Mouse (Mus musculus) gastrocnemius, postnatal 14 days (tissue): ENCODE measurements around the gene Bcas1. TPM values are rescaled to one million over a fixed set of nuclear protein-coding genes. Genes with fewer than 3 reads are reported as not detected.

Experiments used
- DNase-seq: peaks from one replicate; pipeline ENCODE4 v3.0.0; 2021; ENCODE audit warnings: mixed read lengths
- intact Hi-C: fragments of 180-260 bp; cut with DNase I; formaldehyde crosslinking; loops from one replicate; pipeline ENCODE4 v1.15.1; 2025; ENCODE audit warnings: low total_unique reads
- total RNA-seq, 2 experiments: library from RNA; stranded (reverse); gene quantifications; 2 replicates each; pipeline ENCODE4 v1.2.3; 2021

Gene Bcas1
- total RNA-seq, 2 experiments from 2014 or later: 2.4 to 6.4 TPM

GRCm38 (mm10) chr2:170323925-170324347 lies 103.7 kb downstream of the Bcas1 start:
- peak; percentile 63 for DNase-seq
- intact Hi-C loops: no loop called here

DNA sequence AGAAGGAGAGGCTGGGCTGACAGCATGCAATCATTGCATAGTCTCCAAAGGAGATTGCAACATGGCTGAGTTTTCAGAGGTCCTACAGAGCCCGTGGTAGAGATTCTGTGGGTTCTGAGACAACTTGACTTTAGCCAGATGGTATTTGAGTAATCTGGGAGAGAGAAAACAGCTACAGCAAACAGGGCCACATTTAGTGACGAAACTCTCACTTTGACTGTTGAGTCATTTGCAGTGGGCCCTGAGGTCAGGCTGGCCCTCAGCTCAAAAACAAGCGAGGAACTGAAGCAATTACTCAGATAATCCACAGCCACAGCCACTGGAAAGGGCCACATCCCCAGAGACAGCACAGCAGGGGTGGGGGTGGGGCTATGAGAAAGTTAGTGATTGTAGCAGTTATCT lies 105.6 kb downstream of the Bcas1 start:
- DNase-seq: no peak
- intact Hi-C loops: no loop called here

- intact Hi-C loops: no loop called here
- no peak for DNase-seq
Observed at GRCm38 (mm10) chr2:170321579-170321978, 106.1 kb downstream of the Bcas1 start.

DNA sequence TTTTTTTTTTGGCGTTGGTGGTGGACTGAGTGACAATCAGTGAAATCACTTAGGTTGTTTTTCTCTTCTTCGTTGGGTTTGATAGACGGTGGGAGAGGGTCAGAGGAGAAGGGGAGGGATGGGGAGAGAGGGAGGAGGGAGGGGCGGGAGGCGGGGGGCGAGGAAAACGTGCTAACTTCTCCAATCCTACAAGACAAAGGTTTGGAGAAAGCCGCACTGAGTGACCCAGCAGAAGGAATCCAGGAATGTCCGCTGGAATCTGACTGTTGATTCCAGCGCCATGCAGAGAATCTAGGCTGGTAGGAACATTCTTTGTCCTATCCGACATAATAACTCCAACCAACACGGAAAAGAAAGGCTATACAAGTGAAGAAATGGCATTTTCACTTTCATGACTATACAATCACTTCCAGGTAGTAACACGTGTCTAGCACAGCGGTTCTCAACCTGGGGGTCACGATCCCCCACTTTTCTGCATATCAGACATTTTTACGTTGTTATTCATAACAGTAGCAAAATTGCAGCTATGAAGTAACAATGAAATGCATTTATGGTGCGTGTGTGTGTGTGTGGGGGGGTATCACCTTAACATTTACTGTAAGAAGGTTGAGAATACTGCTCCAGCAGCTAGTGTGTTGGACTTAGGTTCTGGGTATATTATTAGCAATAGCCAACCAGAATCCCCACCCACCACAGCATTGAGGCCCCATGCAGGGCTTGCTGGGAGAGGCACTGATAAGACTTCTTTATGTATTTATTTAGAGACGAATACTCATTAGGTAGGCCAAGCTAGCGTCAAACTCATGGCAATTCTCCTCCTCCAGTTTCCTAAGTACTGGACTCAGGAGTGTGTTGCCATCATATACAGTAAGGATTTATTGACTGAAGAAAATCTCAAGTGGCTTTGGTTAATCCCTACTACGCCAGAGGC lies 107.8 kb downstream of the Bcas1 start:
- DNase-seq: no peak
- intact Hi-C loops: loop anchor here (10.0 kb wide), 1 partner anchor 95 kb away; no protein-coding TSS in a partner anchor

DNA sequence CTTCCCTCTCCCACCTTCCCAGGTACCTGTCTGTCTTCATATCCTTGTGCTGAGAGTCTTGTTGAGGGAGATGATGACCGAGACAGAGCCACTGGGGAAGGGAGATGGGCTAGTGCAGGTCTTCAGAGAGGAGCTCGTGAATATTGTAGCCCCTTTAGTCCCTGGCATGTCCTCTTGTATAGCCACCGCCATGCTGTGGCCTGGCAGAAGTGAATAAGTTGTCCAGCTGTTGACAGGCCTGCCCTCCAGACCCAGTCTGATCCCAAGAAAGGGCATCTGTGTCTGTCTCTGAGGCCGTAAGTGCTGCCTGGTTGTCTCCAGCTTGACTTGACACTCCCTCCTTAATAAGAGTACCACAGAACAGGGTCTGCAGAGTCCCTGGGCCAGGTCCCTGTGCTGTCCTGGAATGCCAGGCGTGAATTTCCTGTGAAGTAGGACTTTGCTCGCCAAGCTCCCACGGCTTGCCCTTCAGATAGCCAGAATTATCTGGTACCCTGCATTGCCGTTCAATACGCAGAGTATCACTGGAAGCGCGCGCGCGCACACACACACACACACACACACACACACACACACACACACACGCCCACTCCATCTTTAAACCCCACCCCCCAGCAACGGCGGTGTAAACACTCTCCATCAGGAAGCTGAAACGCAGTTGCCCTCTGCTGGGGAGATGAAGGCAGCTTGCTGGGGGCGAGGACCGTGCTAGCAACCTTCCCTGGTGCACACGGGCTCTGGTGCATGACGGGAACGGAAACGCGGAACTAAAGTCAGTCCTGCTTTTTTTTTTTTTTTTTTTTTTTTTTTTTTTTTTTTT lies 108.7 kb downstream of the Bcas1 start:
- peak; percentile 91 for DNase-seq
- intact Hi-C loops: loop anchor here (10.0 kb wide), 1 partner anchor 94 kb away; no protein-coding TSS in a partner anchor

DNA sequence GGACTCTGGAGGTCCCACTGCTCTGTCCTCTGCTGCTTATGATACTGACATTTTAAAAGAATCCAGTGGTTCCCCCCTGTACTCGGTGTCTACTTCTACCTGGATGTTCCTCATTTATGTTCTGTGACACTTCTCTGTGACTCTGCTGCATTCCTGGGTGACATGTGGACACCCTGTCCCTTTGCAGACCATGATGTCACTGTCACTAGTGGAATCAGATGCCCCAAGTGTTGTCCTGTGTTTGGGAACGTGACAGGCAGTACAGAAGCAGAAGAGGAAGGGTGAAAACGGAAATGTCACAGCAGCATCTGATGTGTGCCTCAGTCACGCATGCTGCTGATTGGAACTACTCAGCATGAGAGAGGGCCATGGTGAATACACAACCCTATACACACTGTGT lies 110.9 kb downstream of the Bcas1 start:
- intact Hi-C loops: loop anchor here (10.0 kb wide), 1 partner anchor 92 kb away; no protein-coding TSS in a partner anchor
- DNase-seq: no peak

DNA sequence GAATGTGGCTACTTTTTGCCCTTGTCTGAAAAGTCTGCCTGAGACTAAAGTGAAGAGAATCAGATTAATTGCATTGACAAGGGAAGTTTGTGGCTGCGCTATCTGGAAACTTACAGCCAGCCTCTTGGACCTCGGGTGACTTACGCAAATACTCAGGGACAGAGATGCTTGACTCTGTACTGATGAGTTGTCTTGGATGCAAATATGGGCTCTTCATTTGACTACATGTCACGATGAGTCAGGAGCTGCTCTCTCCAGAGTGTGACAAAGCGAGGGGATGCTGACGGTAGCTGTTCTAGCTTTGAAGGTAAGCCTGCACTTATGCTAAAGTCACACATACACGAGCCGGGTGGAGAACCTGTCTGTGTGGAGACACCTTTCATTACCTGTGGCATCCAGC lies 111.3 kb downstream of the Bcas1 start:
- DNase-seq: no peak
- intact Hi-C loops: loop anchor here (10.0 kb wide), 1 partner anchor 92 kb away; no protein-coding TSS in a partner anchor

DNA sequence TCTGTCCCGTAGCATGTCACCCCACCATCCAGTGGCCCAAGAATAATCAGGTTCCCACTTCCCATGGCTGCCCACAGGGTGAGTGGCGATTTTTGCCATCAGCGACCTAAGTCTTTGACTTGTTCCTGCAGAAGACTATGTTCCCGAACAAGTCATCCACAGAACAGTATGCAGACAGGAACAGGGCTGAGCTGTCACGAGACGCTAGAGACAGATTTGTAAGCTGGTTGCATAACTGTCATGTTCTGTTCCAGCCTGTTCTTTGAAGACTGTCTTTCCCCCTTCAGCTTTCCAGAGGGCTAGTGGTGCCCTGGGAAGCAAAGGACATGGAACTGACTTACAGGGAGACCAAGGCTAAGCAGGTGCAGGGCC lies 116.7 kb downstream of the Bcas1 start:
- intact Hi-C loops: loop anchor here (10.0 kb wide), 1 partner anchor 86 kb away; no protein-coding TSS in a partner anchor
- DNase-seq: no peak

DNA sequence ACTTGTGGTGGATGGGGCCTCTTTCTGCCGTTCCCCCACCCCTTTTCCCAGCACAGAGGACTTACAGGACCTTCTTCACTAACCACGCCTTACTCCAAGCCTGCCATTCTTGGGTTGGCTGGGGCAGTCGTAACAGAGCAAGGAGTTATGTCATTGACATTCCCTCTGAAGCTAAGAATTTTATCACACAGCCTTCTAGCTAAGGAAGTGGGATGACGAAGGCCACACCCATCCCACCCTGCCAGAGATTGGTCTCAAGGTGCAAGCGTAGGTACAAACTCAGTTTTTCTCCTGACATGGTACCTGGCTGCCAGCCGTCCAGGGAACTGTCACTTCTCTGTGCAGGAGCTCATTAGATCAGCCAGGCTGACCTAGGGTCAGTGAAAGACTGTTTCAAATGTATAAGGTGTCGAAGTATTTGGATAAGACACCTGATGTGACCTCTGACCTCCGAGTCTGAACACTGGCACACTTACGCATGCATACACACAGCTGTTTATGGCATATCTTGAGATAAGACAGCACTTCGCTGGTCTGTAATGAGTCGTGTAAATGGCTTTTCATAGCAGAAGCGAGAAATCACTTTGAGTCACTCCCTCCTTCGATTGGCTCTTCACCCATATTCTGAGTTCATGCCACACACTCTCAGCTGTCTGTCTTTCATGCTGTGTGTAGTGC lies 117.2 kb downstream of the Bcas1 start:
- DNase-seq: no peak
- intact Hi-C loops: loop anchor here (10.0 kb wide), 1 partner anchor 86 kb away; no protein-coding TSS in a partner anchor

DNA sequence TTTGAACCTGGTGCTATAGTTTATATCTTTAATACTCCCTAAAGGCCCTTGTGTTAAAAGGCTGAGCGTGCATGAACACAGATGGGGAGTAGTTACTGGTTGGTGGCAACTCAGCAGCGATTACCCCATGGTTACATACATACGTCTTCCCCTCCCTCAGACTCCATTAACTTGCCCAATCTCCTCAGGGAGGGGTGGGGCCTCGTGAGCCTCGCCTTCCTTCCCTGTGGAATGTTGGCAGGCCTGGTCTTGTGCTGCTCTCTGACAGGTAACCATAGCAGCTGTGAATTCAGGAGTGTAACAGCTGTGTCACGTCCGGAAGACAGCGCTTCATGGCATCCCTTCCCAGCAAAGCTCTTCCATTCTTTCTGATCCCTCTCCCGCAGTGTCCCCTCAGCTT lies 118.7 kb downstream of the Bcas1 start:
- intact Hi-C loops: no loop called here
- no peak for DNase-seq

DNA sequence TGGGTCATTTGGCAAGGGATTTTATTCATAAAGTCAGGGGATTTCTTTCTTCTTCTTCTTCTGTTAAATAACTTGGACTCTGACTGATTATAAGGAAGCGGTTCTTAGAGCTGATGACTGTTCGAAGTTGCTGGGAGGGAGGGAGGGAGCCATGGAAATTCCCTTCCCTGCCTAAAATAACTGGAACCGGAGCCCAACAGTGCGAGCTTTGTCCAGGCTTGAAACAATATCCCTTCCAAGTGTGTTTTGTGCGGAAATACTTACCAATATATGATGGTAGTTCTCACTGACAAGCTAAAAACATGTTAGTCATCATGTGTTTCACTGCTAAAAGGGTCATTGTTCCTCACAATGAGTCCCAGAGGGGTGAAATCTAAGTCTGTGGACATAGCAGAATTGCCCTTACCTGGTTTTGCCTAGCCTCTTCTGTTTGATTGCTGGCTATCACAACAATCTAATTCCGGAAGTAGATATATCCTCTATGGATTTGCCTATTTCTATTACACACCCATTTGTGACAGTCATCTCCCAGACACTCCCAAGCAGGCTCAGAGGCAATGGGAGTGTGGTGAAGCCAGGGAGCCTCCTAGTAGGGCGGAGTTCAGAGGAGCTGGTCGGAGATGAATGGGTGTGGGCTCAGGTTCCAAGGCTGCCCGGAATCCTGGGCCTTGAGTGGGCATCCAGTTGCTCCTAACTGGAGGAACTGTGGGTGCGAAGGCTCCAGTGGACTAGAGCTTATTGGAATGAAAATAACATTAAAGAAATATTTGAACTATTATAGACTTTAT lies 119.4 kb downstream of the Bcas1 start:
- DNase-seq: no peak
- intact Hi-C loops: no loop called here

DNA sequence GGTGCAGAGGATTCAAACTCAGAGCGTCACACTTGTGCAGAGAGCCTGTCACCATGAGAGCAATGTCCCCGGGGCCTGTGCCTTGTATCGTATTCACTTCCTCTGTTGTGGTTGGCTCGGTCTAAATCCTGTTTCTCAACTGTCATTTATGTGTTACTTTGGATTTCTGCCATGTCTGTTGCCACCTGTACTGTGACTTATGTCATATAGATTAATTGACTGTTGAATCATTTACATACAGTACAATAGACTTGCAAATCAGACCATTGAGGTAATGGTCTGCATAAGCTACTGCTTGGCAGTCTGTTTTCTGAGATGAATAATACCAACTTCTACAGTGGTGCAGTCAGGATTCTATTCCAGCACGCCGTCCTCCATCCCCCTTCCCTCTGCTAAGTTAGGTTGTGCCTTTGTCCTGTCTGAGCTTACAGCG lies 120.0 kb downstream of the Bcas1 start:
- intact Hi-C loops: no loop called here
- no peak for DNase-seq

- DNase-seq: no peak
- intact Hi-C loops: no loop called here
Observed at GRCm38 (mm10) chr2:170306637-170307320, 120.9 kb downstream of the Bcas1 start.

DNA sequence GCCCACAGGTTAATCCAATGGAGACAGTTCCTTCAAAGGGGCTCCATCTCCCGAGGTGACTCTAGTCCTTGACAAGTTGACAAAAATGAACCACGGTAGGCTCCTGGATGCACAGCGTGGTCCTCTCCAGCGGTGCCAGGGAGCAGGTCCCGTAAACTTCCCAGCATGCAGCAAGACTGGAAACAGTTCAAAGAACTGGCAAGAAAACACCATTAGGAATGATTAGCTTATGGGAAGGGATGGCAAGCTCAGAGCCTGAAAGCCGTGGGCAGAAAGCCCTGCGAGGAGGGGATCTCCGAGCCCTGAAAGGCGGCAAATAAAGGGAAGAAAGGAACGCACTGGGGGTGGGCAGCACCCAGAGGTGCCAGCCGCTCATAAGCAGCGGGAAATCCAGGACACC lies 122.9 kb downstream of the Bcas1 start:
- DNase-seq: no peak
- intact Hi-C loops: no loop called here

DNA sequence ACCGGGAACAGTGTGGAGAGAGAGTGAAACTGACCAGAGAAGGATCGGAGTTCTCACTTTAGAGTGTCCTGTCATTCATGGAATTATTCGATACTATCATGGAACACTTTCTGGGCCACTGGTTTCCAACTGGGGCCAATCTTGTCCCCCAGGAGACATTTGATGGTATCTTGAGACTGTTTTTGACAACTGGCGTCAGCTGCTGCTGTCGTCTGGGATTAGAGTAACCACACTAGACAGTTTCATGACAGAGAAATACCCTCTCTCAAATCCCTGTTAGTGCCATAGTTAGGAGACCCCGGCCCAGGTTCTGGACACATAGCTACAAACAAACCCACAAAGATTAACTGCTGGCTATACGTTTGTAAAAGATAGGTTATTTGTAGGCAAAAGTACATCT lies 124.0 kb downstream of the Bcas1 start:
- no peak for DNase-seq
- intact Hi-C loops: no loop called here

DNA sequence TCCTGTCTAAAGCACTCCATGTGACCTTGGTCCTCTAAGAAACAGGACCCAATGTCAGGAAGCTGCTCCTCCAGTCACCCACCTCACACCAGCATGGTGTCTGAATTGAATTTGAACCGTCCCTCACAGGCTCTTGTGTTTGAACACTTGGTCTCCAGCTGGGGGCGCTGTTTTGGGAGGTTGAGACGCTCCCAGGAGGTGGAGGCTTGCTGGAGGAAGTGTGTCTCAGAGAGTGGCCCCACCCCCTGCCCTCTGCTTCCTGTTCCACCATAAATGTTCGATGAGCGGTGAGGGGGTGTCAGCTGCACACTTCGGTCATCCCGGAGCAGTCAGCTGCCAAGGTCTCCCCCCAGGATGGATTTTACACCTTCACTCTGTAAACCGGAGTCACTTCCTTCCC lies 124.8 kb downstream of the Bcas1 start:
- intact Hi-C loops: no loop called here
- no peak for DNase-seq
